Mouse (Mus musculus): ENCODE data around the gene Pappa2. TPM values are rescaled to one million over a fixed set of nuclear protein-coding genes. Genes with fewer than 3 reads are reported as not detected.

The Pappa2 gene
- total RNA-seq, 4 experiments from 2014 or later, result 1.1 to 2.9 (median 2.6) TPM

DNA sequence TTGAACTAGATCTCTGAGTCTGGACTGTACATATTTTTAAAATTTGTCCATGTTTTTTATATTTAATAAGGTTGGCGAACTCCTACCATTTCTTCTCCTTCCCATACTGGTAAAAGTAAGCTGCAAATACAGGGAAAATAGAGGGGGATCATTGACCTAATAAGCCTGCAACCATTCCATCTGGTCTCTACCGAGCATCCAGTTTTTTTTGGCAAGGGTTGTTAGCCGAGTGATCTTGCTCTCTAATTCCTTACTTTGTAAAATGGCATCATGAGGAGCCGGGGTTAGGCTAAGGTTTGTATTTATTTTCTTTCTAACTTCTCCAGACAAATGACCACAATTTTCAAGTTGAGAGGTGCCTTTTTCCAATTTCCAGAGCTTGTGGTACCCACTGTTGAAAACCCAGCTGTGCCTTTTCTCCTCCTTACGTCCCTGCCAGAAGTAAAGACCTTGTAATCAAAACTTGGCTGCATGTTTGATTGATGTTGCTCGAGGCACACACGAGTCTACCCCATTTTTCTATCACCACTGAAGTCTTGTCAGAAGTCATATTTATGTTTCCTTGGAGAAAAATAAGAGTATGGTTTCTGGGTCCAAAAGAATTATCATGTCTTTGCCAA is 210.1 kb downstream of the Pappa2 start:
- no peak for DNase-seq (ENCODE audit: low spot score in 2 of 2)

DNA sequence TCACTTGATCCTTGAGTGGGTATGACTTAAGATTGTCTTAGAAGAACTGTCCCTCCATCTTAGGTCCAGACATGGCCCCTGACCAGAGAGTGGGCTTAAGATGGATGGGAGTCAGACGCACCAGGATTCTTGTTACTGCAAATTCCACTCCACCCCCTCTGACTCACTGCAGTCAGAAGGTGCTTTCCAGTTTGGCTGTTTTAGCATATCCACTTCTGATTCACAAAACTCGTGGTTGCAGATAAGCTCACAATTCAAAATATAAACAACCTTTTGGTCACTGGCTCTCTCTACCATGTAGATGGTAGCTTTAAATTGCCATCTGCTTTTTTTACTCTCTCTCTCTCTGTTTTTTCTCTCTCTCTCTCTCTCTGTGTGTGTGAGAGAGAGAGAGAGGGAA is 214.4 kb downstream of the Pappa2 start:
- DNase-seq (ENCODE audit: low spot score in 2 of 2), result no peak

DNA sequence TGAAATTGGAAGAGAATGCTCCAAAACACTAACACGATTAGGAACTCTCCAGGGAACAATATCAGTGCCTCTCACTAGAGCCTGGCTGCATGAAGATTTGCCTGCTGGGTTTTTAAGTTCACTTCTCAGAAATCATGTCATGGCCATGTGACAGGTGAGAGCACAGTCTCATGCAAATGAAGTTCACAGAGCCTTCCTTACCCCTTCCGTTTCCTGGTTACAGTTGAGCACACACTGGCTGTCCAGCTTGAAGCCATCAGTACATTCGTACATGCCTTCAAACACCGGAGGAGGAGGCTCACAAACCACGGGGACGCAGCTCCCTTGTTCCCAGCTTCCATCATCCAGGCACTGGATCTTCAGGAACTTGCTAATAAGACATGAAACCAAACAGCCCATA is 215.6 kb downstream of the Pappa2 start:
- no peak for DNase-seq (ENCODE audit: low spot score in 2 of 2)

DNA sequence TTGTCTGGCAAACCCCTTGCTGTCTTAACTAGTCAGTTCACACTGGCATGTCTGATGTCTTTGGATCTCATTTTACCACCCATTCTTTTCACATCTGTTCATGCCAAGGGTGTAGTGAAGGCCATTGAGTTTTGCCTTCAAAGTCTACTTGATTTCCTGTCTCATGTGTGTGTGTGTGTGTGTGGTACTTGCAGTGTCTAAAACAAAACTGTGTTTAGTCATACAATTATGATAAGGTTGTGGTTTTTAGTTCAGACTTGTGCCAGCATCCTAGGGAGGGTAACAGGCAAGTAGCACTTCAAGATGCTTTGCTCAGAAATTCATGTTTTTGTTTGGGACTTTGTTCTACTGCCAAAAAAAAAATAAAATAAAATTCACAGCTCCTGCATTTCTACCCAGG is 216.1 kb downstream of the Pappa2 start:
- DNase-seq (ENCODE audit: low spot score in 2 of 2), result no peak

DNA sequence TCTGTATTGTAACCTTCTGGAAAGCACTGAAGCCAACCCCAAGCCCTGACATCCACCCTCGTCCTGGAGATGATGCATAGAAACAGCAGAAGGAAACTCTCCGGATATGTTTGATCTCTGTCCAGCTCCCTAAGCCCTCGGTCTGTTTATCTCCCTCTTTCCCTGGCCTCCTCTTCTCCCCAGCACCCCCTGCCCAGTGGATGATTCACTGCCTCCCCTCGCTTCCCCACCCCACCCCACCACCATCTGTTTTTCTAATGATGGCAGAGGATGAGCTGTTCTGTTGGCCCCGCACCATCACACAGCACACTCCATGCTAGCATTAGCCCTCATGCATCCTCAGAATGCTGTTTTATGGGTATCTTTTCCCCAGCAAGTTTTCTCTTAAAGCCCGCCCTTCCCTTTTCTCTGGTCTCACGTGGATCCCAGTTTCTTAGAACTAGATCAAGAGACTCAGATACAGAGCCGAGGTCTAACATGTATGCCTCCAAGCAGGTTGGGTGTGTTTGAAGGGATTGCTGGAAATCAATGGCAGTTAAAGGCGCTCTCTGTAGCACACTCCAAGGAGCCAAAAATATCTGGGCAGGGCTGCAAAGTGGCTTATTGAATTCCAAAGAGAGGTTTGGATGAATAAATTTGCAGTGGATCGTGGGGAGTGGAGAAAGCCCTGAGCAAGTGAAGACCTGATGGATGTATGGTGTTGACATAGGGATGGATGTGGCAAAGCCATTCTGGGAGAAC is 231.8 kb downstream of the Pappa2 start:
- no peak for DNase-seq (ENCODE audit: low spot score in 2 of 2)

DNA sequence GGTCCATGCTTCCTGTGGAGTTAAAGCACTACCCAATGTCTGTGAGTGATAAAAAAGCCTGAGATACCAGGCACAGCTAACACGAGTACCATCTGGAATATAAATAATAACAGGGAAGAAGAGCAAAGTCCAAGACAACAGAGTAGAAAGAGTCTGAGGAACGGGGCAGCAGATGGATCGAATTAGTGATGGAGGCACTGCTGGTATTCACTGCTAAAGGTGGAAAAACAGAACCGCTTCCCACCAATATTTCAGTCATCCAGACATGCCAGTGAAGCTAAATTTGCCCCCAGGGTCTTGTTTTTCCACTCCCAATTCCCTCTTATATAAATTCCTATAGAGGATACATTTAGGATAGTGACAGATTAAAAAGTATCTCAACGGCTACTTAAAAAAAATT is 238.8 kb downstream of the Pappa2 start:
- no peak for DNase-seq (ENCODE audit: low spot score in 2 of 2)

DNA sequence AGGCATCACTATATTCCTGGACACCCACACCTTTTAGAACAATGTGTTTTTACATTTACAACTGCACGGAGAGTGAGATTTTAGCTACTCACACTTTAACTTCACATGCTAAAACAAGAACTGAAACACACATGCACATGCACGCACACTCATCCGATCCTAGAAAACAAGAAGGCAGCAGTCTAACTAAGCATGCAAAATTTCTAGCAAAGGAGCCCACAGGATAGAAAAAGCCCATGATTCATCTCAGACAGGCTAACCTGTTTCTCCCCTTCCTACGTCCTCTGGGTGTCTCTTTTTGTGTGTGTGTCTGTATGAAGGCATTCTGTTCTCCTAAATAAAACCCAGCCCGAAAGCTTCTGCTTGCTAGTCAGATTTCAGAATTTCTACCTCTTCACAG is 239.3 kb downstream of the Pappa2 start:
- DNase-seq (ENCODE audit: low spot score in 2 of 2), result peak in 1 of 2 experiments; percentile 47

DNA sequence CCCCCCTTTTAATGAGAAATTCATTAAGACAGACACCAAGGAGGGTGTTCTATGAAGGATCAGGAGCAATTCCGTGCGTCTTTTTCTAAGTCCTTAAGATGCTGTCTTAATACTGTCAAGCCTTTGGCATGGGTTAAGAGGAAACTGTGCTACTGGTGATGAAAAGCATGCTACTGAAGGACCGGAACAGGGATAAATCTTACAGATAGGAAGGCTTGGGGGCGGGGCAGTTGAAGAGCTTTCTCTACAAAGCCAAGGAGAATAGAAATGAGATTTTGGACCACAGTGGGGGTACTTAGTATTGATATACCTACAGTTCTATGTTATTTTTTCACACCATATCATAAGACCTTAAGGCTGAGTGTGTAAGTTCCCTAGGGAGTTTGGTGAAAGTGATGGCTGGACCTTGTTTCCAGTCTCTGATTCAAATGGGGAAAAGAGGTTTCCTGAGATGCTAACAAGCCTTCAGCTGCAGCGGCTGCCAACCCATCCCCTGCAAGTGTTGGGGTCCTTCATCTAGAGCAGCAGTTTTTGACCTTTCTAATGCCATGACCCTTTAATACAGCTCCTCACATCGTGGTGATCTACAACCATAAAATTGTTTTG is 240.0 kb downstream of the Pappa2 start:
- DNase-seq (ENCODE audit: low spot score in 2 of 2), result no peak

DNA sequence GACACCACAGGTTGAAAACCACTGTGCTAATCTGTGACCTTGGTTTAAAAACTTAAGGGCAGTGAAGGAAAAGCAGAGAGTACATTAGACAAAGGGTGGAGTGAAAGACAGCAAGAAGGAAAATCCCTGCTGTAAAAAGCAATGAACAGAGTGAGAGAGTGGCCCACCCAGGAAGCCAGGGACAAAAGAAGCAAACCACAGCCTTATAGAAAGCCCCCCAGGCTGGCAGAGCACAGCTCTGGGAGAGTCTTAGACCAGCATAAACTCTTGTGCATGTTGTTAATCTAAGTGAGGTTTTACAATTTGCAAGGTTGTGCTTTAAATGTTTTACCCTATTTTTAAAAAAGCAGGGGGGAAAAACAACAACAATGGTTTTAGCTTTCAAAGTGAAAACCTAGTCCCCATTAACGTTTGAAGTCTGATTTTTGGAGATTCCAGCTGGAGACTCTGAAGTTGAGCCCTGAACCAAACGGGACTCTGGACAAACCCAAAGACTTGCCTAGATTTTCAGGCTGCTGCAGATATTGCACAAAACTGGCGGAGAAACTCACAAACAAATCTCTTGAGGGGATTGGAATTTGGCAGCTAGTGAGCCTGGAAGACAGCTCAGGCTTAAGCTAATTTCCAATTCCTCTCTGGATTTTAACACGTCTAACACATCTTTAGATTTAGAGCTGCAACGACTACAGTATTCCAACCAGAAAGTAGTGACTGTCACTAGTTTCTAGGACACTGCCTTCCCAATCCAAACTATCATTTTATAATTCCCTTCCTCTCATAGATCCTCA is 241.0 kb downstream of the Pappa2 start:
- DNase-seq (ENCODE audit: low spot score in 2 of 2), result no peak

DNA sequence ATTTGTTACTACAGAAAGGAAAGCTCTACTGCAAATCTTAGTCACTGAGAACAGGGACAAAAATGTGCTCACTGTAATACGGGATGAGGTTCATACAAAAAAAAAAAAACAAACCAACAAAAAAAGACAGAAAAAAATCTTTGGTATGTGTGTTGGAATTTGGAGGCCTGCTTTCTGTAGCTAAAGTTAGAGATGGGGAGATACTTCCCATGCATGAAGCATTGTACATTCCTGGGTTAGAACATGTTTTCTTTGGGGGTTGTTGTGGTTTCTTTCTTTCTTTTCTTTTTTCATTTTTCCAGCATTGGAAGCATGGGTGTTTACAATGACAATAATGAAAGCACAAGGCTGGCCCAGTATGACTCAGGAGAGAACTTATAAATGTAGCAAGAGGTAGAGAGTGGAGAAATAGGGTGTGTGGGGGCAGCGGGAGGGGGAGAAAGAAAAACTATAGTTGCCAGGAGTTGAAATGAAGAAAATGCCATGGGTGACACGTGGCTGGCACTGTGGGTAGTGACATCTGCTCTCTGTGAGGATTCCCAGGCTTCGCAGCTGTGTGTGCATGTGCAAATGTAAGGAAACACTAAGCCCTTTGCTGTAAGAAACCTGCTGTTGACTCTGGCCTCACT is 247.3 kb downstream of the Pappa2 start:
- peak in 1 of 2 experiments; percentile 77 for DNase-seq (ENCODE audit: low spot score in 2 of 2)

DNA sequence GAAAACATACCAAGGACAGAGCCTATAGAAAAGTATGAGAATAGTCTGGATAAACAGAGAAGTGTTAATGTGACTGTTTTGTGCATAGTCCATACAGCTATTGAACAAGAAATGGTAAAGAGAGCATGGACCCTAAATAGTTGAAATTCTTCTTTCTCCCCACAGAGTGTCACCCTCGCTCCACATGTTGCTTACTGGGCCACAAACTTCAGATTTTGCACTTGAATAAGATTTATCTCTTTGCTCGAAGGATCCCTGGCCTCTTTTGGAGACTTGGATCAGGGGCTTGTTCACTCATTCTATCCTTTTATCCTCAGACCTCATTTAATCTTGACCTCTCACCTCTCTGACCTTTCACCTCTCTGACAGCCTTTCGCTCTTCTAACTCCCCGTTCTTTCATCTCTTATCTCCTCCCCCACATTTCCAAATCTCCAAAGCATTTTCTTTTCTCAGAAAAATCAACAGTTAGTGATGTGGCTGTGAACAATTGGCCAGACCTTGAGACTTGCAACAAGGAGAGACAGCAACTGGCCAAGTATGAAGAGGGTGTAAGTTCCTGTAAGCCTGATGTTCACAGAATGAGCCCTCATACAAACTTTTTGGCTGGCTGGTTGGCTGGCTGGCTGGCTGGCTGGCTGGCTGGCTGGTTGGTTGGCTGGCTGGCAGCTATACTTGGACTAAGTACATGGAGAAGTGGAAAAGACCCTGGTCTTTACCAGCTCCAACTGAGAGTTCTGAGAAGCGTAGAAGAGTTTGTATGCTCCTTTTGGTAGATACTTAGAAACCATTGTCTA is 266.8 kb downstream of the Pappa2 start:
- peak in 1 of 2 experiments; percentile 10 for DNase-seq (ENCODE audit: low spot score in 2 of 2)

DNA sequence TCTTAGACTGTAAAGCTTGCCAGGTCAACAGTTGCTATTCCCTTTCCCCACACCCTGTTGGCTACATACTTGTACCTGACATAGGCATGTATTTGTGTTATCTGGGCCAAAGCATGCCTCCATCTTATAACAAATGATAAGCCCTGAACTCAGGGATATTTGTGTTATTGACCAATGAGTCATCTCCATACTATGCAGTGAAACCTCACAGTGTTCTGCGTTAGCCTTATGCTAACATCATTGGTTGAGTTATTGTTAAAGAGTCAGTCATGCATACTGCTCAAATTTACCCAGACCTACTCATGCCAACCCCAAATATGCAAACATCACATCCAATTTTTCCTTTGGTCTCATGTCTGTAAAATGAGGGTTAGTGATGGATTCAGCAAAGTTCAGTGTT is 279.0 kb downstream of the Pappa2 start:
- DNase-seq (ENCODE audit: low spot score in 2 of 2), result no peak

DNA sequence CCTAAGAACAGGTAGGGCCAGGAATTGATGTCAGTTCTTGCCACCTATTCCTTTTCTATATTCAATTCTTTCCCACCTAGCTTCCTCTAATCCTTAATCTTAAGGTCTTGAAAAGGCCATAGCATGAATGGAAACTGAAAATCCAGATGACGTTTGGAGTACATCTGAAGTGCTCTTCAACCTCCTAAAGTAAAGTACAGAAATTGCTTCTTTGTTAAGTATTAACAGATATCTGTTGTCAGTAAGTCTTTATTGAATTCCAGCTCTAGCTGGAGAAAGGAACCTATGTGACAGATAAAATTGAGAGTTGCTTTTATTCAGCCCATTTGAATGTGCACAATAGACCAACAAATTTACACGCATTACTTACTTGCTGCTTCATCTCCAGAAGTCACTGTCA is 280.1 kb downstream of the Pappa2 start:
- DNase-seq (ENCODE audit: low spot score in 2 of 2), result no peak

DNA sequence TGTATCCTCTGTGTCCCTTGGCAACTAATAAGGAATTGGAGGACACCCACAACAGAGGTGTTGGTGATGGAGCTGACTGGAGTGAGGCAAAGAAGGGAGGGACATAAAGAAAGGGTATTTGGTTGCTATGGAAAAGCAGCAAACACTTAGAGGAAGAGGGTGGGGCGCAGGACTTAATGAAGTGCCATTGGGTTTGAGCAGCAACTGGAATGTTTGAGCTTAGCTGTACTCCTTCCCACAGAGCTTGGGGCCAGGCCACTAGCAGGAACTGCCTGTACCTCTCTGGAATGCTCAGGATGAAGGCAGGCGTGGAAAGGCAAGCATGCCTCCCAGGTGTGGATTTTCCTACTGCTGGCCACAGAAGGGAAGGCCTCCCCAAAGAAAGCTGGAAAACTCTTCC is 281.0 kb downstream of the Pappa2 start:
- DNase-seq (ENCODE audit: low spot score in 2 of 2), result no peak

DNA sequence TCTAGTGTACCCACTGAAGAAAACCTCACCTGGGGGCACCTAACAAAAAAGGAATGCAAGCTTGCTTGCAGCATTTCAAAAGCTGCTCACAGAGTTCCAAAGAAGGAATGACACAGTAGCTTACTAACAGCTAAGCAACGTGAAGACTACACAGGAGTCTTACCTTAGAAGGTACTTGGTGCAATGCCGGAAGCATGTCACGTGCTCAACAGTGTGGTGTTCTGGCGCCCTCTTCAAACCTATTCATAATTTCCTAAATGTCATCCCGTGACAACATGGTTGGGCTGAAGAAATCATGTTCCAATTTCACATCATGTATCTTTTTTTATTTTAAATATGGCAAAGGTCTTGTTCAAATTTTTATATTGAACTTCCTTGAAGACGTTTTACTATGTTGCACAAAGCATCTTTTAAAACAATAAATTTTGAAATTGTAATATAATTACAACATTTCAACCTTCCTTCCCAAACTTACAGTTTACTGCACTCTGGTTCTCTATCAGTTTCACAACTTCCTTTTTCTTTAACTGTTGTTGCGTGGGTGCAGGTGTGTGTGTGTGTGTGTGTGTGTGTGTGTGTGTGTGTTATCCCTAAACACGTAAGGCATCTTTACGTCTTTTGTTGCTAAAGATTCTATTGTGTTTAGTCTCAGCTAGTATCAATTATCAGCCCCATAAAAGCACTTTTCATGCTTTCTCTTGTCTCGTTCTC is 282.3 kb downstream of the Pappa2 start:
- no peak for DNase-seq (ENCODE audit: low spot score in 2 of 2)

DNA sequence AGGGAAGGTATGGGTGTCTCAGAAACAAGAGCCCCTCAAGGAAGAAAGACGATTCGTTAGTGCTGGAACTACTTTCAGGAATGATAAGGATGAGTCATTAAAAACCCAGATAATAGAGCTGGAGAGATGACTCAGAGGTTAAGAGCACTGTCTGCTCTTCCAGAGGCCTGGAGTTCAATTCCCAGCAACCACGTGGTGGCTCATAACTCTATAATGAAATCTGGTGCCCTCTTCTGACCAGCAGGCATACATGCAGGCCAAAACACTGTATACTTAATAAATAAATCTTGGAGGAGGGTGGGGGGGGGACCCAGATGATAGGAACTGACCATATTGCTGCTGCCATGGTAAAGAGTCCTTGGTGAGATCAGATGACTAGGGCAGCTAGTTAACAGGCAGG is 282.9 kb downstream of the Pappa2 start:
- no peak for DNase-seq (ENCODE audit: low spot score in 2 of 2)

DNA sequence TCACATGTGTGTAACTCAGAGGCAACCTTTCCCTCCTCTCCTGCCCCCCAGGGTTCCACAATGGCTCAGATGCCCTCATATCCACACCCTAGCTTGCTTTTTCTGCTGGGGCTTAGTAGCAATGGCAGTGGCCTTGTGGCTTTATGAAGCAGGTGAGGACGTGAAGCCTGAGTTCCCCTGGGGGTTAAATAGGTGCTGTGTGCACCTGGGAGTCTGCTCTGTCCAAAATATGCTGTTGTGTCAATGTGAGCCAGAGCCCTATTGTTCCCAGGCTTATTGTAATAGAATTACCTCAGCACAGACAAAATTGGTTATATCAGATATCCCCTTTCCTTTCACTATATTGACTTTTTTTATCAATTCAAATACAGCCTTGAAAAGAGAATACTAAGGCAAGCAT is 292.6 kb downstream of the Pappa2 start:
- no peak for DNase-seq (ENCODE audit: low spot score in 2 of 2)

DNA sequence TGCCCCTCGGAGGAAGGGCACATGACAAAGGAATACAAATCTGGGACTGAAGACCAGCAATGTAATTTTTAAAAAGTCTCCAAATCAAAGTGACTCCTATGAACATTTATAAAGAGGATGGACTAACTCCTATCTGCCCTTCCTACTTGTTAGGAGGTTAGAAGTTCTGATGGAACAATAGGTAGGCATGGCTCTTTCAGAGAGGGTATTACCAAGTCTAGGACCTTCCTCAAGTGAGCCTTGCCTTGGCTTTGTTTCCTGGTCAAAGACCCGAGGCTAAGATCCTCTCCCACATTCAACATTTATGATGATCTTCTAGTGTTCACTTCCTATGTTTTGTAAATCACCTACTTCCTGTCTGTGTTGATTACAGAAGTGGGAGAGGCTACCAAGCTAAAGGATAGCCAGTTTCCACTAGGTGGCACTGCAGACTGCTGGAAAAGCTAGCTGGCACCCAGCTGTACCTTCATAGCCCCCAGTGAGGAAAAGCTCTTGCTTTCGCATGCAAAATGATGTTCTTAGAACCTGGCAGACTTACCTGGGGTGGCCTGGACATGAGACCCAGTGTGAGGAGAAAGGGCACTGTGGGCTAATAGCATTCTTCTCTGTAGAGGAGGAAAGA is 310.2 kb downstream of the Pappa2 start:
- DNase-seq (ENCODE audit: low spot score in 2 of 2), result no peak

DNA sequence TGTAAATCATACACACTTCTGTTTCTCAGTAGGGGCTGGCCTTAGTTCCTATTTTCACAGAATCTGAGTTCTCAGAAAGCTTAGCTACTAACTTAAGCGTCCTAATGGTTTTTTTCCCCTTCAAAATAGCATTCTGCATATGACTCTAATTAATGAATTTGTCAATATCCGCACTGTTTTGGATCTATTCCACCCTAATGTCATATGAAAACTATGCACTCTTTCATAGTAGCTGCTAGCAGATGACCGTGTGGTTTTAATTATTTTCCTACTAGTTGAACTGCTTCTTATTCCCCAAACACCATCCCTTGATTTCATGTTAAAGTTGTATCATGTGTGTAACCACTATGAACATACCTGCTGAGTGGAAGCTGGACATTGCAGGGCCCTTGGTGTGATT is 314.3 kb downstream of the Pappa2 start:
- no peak for DNase-seq (ENCODE audit: low spot score in 2 of 2)

Data from left cerebral cortex, adult 8-10 months (tissue).